Mouse (Mus musculus): ENCODE measurements around the gene Rxrg. TPM values are rescaled to one million over a fixed set of nuclear protein-coding genes. Genes with fewer than 3 reads are reported as not detected.

Rxrg gene
- 1.2 and 1.6 TPM in 2 replicates for polyA plus RNA-seq (2014; fragmentation: Nextera tagmentation; extraction: Ambion mirVana)

DNA sequence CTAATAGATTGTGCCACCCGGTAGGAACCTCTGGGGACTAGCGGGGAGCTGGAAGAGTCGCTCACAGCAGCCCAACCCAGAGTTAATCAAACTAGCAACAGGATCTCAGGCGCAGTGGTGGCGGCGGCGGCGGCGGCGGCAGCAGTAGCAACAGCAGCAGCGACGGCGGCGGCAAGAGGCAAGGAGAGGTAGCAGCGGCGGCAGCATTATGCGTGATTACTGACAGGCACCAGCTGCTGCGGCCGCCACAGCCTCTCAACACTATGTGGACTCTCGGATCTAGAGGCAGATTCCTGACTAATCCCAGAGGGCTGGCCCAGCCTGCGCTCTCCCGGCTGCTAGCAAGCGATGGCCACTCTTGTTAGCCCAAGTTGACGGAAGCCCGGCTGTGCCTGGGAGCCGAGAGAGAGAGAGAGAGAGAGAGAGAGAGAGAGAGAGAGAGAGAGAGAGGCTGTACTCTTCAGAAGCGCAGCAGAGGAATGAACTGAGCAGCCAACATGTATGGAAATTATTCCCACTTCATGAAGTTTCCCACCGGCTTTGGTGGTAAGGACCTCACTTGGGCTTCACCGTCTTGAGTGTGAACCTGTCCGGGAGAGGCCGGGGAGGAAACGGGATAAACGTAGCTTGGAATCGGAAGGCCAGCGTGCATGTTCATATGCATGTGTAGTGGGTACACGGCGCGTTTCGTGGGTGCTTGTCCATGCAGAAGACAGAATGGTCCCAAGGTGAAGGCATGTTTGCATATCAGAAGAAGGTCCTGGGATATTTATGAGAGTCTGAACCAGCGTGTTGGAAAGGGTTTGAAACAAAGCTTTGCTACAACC, at the start of gene Rxrg:
Gene Rxrg (plus strand): TSS at position 130 of the 827 bp plus-strand sequence.
- Histone ChIP-seq H3K4me2 (peak within 1 kb of the TSS; percentile 70), H3K4me3 (ENCODE audit: low read depth, low read length) (peak within 1 kb of the TSS; percentile 35), H3K36me3 (ENCODE audit: control insufficient read depth, insufficient read depth, low read length) (no peaks in the 10 kb centered on the region), H3K9ac (ENCODE audit: low read length) (peak within 1 kb of the TSS; percentile 47), H3K27ac (ENCODE audit: low read depth, low read length) (no peak within 1 kb of the TSS), H3K9me3 (ENCODE audit: control insufficient read depth, low read length) (no peaks in the 10 kb centered on the region), H3K4me1 (ENCODE audit: control insufficient read depth, insufficient read depth, low read length) (no peaks in the 10 kb centered on the region; the same call in 1 of the 2 replicates), H3K27me3 (ENCODE audit: control insufficient read depth, insufficient read depth, low read length) (peaks cover 23% of the 10 kb centered on the region)
- ATAC-seq (ENCODE audit: low FRiP score): peak; percentile 92
- peak; percentile 97 for DNase-seq (ENCODE audit: low spot score, missing footprints)
- WGBS: under 1% methylated on average over 40 of the region's 40 CpGs

DNA sequence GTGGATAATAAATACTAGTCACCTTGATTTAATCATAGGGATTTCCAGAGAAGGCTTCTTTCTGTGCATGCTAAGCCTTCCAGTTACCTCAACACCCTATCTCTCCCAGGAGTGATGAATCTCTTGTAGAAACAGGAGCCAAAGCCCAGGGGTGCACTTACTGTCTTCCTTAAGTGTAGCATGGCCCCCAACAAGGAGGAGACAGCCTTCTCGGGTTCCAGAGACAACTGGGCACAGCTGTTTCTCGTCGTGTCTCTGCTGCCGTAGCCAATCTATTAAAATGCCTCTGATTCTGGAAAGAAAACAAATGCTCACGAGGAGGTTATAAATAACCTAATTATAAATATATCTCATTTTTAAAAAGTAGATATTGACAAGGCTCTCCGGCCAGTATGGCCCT, 48.9 kb upstream of the Rxrg start:
- no peaks in the 10 kb centered on the region for H3K9me3 ChIP-seq (ENCODE audit: control insufficient read depth, low read length)
- WGBS: 79% methylated on average over 6 of the region's 6 CpGs
- no peak for ATAC-seq (ENCODE audit: low FRiP score)

DNA sequence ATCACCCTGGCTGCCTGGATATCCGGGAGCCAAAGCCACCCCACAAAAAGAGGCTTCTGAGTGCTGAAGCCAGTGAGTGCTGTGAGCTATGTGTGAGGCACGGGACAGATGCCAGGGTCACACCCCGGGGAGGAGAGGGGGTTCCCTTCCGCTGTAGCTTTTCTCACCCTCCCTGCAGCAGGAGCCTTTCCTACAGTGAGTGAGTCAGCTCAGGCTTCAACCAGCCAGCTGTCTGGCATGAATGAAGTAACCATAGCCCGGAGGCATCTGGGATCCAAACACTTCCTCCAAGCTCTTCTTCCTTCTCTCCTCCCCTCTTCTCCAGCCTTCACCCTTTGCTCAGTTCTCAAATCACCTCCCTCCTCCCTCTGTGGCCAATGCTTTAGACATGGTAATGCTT, 46.6 kb upstream of the Rxrg start:
- no peak for DNase-seq (ENCODE audit: low spot score, missing footprints)
- H3K36me3 ChIP-seq (ENCODE audit: control insufficient read depth, insufficient read depth, low read length): no peaks in the 10 kb centered on the region
- no peaks in the 10 kb centered on the region for H3K9me3 ChIP-seq (ENCODE audit: control insufficient read depth, low read length)
- ATAC-seq (ENCODE audit: low FRiP score): no peak
- no peak overlapping the region for H3K27ac ChIP-seq (ENCODE audit: low read depth, low read length)
- H3K27me3 ChIP-seq (ENCODE audit: control insufficient read depth, insufficient read depth, low read length): no peaks in the 10 kb centered on the region
- 60% methylated on average over 5 of the region's 5 CpGs for WGBS
- no peak overlapping the region for H3K9ac ChIP-seq (ENCODE audit: low read length)
- H3K4me1 ChIP-seq (ENCODE audit: control insufficient read depth, insufficient read depth, low read length): no peaks in the 10 kb centered on the region
- no peak overlapping the region for H3K4me2 ChIP-seq
- no peak overlapping the region for H3K4me3 ChIP-seq (ENCODE audit: low read depth, low read length)

More for the DNA sequence above, 48.9 kb upstream of the Rxrg start:
- no peak overlapping the region for H3K9ac ChIP-seq (ENCODE audit: low read length)
- no peaks in the 10 kb centered on the region for H3K36me3 ChIP-seq (ENCODE audit: control insufficient read depth, insufficient read depth, low read length)
- no peak overlapping the region for H3K27ac ChIP-seq (ENCODE audit: low read depth, low read length)
- H3K4me1 ChIP-seq (ENCODE audit: control insufficient read depth, insufficient read depth, low read length): no peaks in the 10 kb centered on the region
- no peak overlapping the region for H3K4me2 ChIP-seq
- H3K27me3 ChIP-seq (ENCODE audit: control insufficient read depth, insufficient read depth, low read length): no peaks in the 10 kb centered on the region
- H3K4me3 ChIP-seq (ENCODE audit: low read depth, low read length): no peak overlapping the region
- no peak for DNase-seq (ENCODE audit: low spot score, missing footprints)

DNA sequence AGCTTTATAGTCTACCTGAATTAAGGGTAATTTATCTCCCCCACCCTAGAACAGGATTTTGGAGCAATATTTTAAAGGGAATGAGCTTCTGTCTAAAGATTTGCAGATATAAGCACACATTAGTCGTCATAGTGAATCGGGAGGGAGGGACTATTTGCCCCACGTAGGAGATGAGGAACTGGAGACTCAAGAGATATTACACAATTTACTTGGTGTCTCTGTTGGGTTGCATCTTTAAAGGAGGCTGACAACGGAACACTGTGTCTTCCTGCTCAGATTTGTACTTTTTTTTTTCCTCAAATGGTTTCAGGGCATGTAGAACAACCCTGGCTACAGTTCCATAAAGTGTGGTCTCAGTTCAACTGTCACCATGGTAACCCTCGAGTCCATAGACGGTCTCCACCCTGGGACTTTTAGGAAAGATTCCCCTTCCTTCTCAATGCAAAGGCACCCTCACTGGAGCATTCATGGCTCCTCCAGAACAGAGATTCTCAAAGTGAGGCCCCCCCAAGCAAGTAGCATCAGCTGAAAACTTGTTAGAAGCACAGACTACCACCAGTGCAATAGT, 44.1 kb upstream of the Rxrg start:
- Histone ChIP-seq H3K27ac (ENCODE audit: low read depth, low read length) (no peak overlapping the region), H3K4me2 (no peak overlapping the region), H3K9me3 (ENCODE audit: control insufficient read depth, low read length) (no peaks in the 10 kb centered on the region), H3K36me3 (ENCODE audit: control insufficient read depth, insufficient read depth, low read length) (no peaks in the 10 kb centered on the region), H3K27me3 (ENCODE audit: control insufficient read depth, insufficient read depth, low read length) (no peaks in the 10 kb centered on the region), H3K4me3 (ENCODE audit: low read depth, low read length) (no peak overlapping the region), H3K4me1 (ENCODE audit: control insufficient read depth, insufficient read depth, low read length) (no peaks in the 10 kb centered on the region), H3K9ac (ENCODE audit: low read length) (no peak overlapping the region)
- no peak for DNase-seq (ENCODE audit: low spot score, missing footprints)
- ATAC-seq (ENCODE audit: low FRiP score): no peak
- 71% methylated on average over 6 of the region's 6 CpGs for WGBS

DNA sequence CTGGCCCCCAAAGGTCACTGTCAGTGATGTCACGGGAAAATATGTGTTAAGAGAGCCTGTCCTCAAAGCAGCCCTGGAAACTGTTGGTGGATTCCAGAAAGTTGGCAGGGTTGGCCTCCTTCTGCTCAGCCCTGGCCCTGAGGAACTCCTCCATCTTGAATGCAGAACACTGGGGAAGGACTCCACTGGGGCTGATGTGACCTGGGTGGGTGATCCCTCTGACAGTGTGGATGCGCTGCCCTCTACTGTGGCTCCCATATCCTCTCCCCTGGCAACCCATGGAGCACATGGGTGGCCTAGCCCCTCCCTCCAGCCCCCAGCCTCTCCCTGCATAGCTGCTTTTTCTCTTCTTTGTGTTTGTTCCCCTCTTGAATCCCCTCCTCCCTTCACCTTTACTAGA, 31.6 kb upstream of the Rxrg start:
- Histone ChIP-seq H3K9ac (ENCODE audit: low read length) (no peak overlapping the region), H3K27ac (ENCODE audit: low read depth, low read length) (no peak overlapping the region), H3K9me3 (ENCODE audit: control insufficient read depth, low read length) (no peaks in the 10 kb centered on the region), H3K4me3 (ENCODE audit: low read depth, low read length) (no peak overlapping the region), H3K36me3 (ENCODE audit: control insufficient read depth, insufficient read depth, low read length) (no peaks in the 10 kb centered on the region), H3K4me1 (ENCODE audit: control insufficient read depth, insufficient read depth, low read length) (no peaks in the 10 kb centered on the region), H3K4me2 (no peak overlapping the region), H3K27me3 (ENCODE audit: control insufficient read depth, insufficient read depth, low read length) (no peaks in the 10 kb centered on the region)
- 74% methylated on average over 2 of the region's 2 CpGs for WGBS
- 0 out of 2 replicates have a peak, but pooled peaks have one; percentile 54 for ATAC-seq (ENCODE audit: low FRiP score)
- DNase-seq (ENCODE audit: low spot score, missing footprints): no peak

DNA sequence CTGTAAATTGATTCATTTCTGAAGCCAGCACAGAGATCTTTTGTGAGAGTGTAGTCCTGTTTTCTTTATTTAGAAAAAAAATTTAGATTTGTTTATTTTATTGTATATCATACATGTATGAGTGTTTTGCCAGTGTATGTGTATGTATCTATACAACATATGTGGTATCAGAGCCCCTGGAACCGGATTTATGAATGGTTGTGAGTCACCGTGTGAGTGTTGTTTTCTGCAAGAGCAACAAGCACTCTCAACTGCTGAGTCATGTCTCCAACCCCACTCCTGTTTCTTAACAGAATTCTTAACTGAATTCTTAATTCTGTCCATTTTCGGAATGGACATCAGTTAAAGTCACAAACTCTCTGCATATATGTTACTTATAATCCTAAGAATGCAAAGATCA, 19.1 kb upstream of the Rxrg start:
- ATAC-seq (ENCODE audit: low FRiP score): no peak

DNA sequence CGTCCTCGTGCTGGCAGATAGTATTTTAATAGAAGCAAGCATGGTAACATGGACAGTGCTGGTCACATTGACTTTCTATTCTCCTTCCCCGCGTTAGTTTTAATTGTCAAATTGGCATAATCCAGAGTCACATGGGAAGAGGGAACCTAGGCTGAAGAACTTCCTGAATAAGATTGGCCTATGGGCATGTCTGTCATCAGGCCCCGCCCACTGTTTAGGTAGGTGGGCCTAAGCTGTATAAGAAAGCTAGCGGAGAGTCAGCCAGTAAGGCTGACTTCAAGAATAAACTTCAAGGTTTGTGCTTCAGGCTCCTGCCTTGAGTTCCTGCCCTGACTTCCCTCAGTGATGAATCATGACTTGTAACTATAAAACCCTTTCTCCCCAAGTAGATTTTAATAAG, 15.0 kb upstream of the Rxrg start:
- peak; percentile 70 for ATAC-seq (ENCODE audit: low FRiP score)
- no peak for DNase-seq (ENCODE audit: low spot score, missing footprints)
- H3K4me3 ChIP-seq (ENCODE audit: low read depth, low read length): no peak overlapping the region

More for the DNA sequence above, 19.1 kb upstream of the Rxrg start:
- no peak for DNase-seq (ENCODE audit: low spot score, missing footprints)
- H3K4me1 ChIP-seq (ENCODE audit: control insufficient read depth, insufficient read depth, low read length): peaks cover 6% of the 10 kb centered on the region; the same call in 1 of the 2 replicates
- H3K9me3 ChIP-seq (ENCODE audit: control insufficient read depth, low read length): no peaks in the 10 kb centered on the region
- peaks cover 3% of the 10 kb centered on the region; the same call in 1 of the 2 replicates for H3K27me3 ChIP-seq (ENCODE audit: control insufficient read depth, insufficient read depth, low read length)
- H3K27ac ChIP-seq (ENCODE audit: low read depth, low read length): no peak overlapping the region
- no peak overlapping the region for H3K4me2 ChIP-seq
- H3K4me3 ChIP-seq (ENCODE audit: low read depth, low read length): no peak overlapping the region
- H3K9ac ChIP-seq (ENCODE audit: low read length): no peak overlapping the region
- WGBS: 80% methylated on average over 3 of the region's 3 CpGs
- no peaks in the 10 kb centered on the region for H3K36me3 ChIP-seq (ENCODE audit: control insufficient read depth, insufficient read depth, low read length)

DNA sequence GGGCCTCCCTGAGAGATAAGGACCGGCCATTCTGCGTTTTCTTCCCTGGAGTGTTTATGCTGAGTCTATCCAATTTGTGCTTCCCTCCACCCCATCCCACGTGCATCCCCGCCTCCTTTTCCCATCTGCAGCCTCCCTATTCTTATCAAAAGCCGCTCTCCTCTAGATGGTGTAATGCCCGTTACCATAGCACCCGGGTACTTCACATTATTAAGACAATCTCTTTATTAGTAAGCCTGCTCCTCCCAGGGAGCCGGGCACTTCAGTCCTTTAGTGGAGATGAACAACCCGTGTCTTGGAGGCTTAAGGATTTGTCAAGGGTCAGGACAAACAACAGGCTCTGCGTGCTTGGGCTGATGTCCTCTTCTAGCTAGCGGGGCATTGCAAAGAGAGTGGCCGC, 14.3 kb upstream of the Rxrg start:
- 0 out of 2 replicates have a peak overlapping the region, but pooled peaks have one; percentile 16 for H3K4me2 ChIP-seq
- peaks cover 18% of the 10 kb centered on the region for H3K27me3 ChIP-seq (ENCODE audit: control insufficient read depth, insufficient read depth, low read length)
- H3K9me3 ChIP-seq (ENCODE audit: control insufficient read depth, low read length): no peaks in the 10 kb centered on the region
- peak; percentile 88 for DNase-seq (ENCODE audit: low spot score, missing footprints)
- peaks cover 8% of the 10 kb centered on the region; the same call in 1 of the 2 replicates for H3K4me1 ChIP-seq (ENCODE audit: control insufficient read depth, insufficient read depth, low read length)
- ATAC-seq (ENCODE audit: low FRiP score): peak; percentile 82
- no peak overlapping the region for H3K27ac ChIP-seq (ENCODE audit: low read depth, low read length)
- 13% methylated on average over 12 of the region's 12 CpGs for WGBS
- H3K4me3 ChIP-seq (ENCODE audit: low read depth, low read length): no peak overlapping the region
- H3K36me3 ChIP-seq (ENCODE audit: control insufficient read depth, insufficient read depth, low read length): no peaks in the 10 kb centered on the region
- H3K9ac ChIP-seq (ENCODE audit: low read length): no peak overlapping the region

More for the DNA sequence above, 15.0 kb upstream of the Rxrg start:
- no peak overlapping the region for H3K4me2 ChIP-seq
- no peak overlapping the region for H3K27ac ChIP-seq (ENCODE audit: low read depth, low read length)
- 61% methylated on average over 6 of the region's 6 CpGs for WGBS
- H3K9me3 ChIP-seq (ENCODE audit: control insufficient read depth, low read length): no peaks in the 10 kb centered on the region
- peaks cover 18% of the 10 kb centered on the region for H3K27me3 ChIP-seq (ENCODE audit: control insufficient read depth, insufficient read depth, low read length)
- no peak overlapping the region for H3K9ac ChIP-seq (ENCODE audit: low read length)
- H3K36me3 ChIP-seq (ENCODE audit: control insufficient read depth, insufficient read depth, low read length): no peaks in the 10 kb centered on the region
- peaks cover 8% of the 10 kb centered on the region; the same call in 1 of the 2 replicates for H3K4me1 ChIP-seq (ENCODE audit: control insufficient read depth, insufficient read depth, low read length)

Data from midbrain, embryonic 11.5 days (tissue).